Mouse (Mus musculus): ENCODE measurements around the gene Tmem147.
"Not testable (repeated sequence)": the region's sequence is repeated elsewhere in the genome, so short reads cannot be mapped to it uniquely, and the experiment has no call there.

DNA sequence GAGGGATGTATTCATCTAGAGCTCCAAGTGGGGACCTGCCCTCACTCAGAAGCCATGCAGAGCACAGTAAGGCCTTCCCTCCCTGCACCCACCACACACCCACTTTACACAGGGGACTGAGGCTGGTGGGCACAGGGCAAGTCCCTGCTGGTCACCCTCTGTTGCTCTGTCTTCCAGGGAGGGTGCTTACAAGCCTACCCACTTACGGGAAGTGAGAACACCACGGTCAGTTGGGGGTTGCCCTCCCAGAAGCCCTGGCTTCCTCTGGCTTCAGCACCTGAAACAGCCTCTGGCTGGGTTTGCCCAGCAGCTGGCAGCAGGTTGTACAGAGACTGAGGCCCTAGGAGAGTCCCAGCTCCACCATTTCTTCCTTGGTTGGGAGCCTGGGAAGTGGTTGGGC lies 13.2 kb upstream of the Tmem147 start:
- not testable (repeated sequence) for TF ChIP-seq CTCF (IDR thresholded peaks at IDR 0.05; ENCODE audit: extremely low read depth, insufficient read depth, insufficient read length, insufficient replicate concordance); POLR2A (IDR thresholded peaks at IDR 0.05; ENCODE audit: low read depth, low read length)
